Mouse (Mus musculus) brain, embryonic 14.5 days (tissue): ENCODE data around the gene Prickle2.

ENCODE experiments used
- CTCF ChIP-seq: fragments of 200-500 bp; IDR thresholded peaks from 2 replicates; pipeline ENCODE4 v1.5.1; 2012; ENCODE audit warnings: inconsistent platforms, mild to moderate bottlenecking, moderate library complexity, borderline replicate concordance; ENCODE audit not compliant: insufficient read depth, insufficient read length; ENCODE audit errors: extremely low read depth
- POLR2A ChIP-seq: fragments of 200-500 bp; IDR thresholded peaks from 2 replicates; pipeline ENCODE4 v1.6.1; 2012; ENCODE audit warnings: mild to moderate bottlenecking, inconsistent platforms, borderline replicate concordance; ENCODE audit not compliant: poor library complexity, insufficient read depth, insufficient read length, severe bottlenecking; ENCODE audit errors: extremely low read depth

GRCm38 (mm10) chr6:92715806-92716205 lies 9.9 kb upstream of the Prickle2 start:
- no peak for TF ChIP-seq CTCF
- TF ChIP-seq POLR2A: no peak
